Mouse (Mus musculus) liver, postnatal 0 days (tissue): Measurements from ENCODE around the gene Bach2.

Source experiments
- CTCF ChIP-seq: sonication (generic); IDR thresholded peaks from 2 replicates; pipeline ENCODE4 v1.5.1; 2016; ENCODE audit warnings: antibody characterized with exemption, low read depth
- EP300 ChIP-seq: IDR thresholded peaks from 2 replicates; pipeline ENCODE4 v1.6.1; 2016; ENCODE audit warnings: antibody characterized with exemption, low read depth, mild to moderate bottlenecking

- TF ChIP-seq CTCF (no peak), EP300 (no peak)
These were observed 285.7 kb downstream of the Bach2 start for GRCm38 (mm10) chr4:32524282-32524681.
